Mouse (Mus musculus): ENCODE measurements around the gene Abcb4. TPM values are rescaled to one million over a fixed set of nuclear protein-coding genes. Genes with fewer than 3 reads are reported as not detected.
"Not testable (repeated sequence)": the region's sequence is repeated elsewhere in the genome, so short reads cannot be mapped to it uniquely, and the experiment has no call there.

Abcb4 gene
- total and polyA plus RNA-seq, 3 experiments: 0.27 to 0.68 (median 0.29) TPM

DNA sequence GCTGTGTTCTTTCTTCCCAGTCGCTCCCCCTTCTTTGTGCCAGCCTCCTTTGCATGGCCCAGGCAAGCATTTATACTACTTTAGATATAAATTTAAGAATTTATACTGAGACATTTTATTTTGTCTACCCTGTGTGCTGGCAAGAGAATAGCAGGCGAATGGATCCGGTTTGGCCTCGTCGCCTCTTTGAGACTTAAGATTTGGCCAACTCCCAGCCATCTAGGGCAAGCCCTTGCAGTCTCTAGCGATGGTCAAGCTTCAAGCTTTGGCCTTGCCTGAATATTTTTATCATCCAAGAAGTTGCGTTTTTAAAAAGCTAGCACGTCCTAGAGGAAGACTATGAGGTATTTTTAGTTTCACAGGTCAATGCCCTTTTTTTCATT lies 104.0 kb downstream of the Abcb4 start:
- H3K4me2 ChIP-seq (ENCODE audit: insufficient read depth, low read depth, poor library complexity, severe bottlenecking): peak overlapping the region; percentile 93
- H3K4me3 ChIP-seq (replicated peaks in 1 of 3; ENCODE audit: low read depth in 2 of 3, low read length in 2 of 3, poor library complexity in 1 of 3): peak overlapping the region; percentile 70 to 99 (median 81)
- H3K9ac ChIP-seq (ENCODE audit: insufficient read depth, low read depth): peak overlapping the region; percentile 67
- H3K79me2 ChIP-seq (replicated peaks; ENCODE audit: control insufficient read depth, extremely low read depth, insufficient read depth, poor library complexity, severe bottlenecking): peaks cover 12% of the 10 kb centered on the region; the same call in 1 of the 2 replicates
- H3K36me3 ChIP-seq (replicated peaks in 1 of 2; ENCODE audit: control insufficient read depth in 1 of 2, insufficient read depth in 1 of 2, low read length in 1 of 2): peaks cover 13 to 15% of the 10 kb centered on the region in 2 experiments
- H3K4me1 ChIP-seq (ENCODE audit: control insufficient read depth in 1 of 2, insufficient read depth in 2 of 2): peaks cover 5 to 20% of the 10 kb centered on the region in 2 experiments; a peak in 3 of 4 replicates
- H3K27ac ChIP-seq (ENCODE audit: insufficient read depth, low read depth): peak overlapping the region; percentile 53; the same call in 1 of the 2 replicates
- TF ChIP-seq ETS1 (conservative IDR thresholded peaks at IDR 0.05; ENCODE audit: low read depth, low read length) (no peak), KAT2A (IDR thresholded peaks at IDR 0.05; ENCODE audit: insufficient replicate concordance, low read length) (no peak), RAD21 (IDR thresholded peaks at IDR 0.05; ENCODE audit: low read depth, low read length) (no peak), E2F4 (IDR thresholded peaks at IDR 0.05; ENCODE audit: insufficient replicate concordance, low read depth, low read length) (no peak), BHLHE40 (IDR thresholded peaks at IDR 0.05; ENCODE audit: low read depth, low read length) (no peak), MYC (IDR thresholded peaks at IDR 0.05; ENCODE audit: low read depth, low read length) (no peak), MAX (IDR thresholded peaks at IDR 0.05; ENCODE audit: low read length) (no peak)
- dilution Hi-C loops (cut with MboI; ENCODE audit: extremely low pct_ligation_motif_present, extremely low pct_unique_long_range_greater_than_20kb, low sequenced_read_pairs): no loop called here
- in situ Hi-C loops (cut with MboI; ENCODE audit: low pct_ligation_motif_present, low pct_unique_long_range_greater_than_20kb, low sequenced_read_pairs): no loop called here
- no peaks in the 10 kb centered on the region for H3K27me3 ChIP-seq (replicated peaks)
- no peak for DNase-seq (ENCODE audit: extremely low read depth)
- no peaks in the 10 kb centered on the region for H3K9me3 ChIP-seq (replicated peaks; ENCODE audit: low read length)

- H3K27ac ChIP-seq (ENCODE audit: insufficient read depth, low read depth): no peak overlapping the region
- TF ChIP-seq POLR2A (IDR thresholded peaks at IDR 0.05; ENCODE audit: low read depth, low read length) (no peak), JUN (IDR thresholded peaks at IDR 0.05; ENCODE audit: insufficient read depth, low read depth, low read length) (no peak), ETS1 (conservative IDR thresholded peaks at IDR 0.05; ENCODE audit: low read depth, low read length) (no peak), CHD1 (IDR thresholded peaks at IDR 0.05; ENCODE audit: low read depth, low read length) (no peak), MAZ (IDR thresholded peaks at IDR 0.05; ENCODE audit: low read depth, low read length) (no peak)
Observed at GRCm38 (mm10) chr5:8999108-8999507, 105.6 kb downstream of the Abcb4 start.

GRCm38 (mm10) chr5:9000006-9000405 lies 106.5 kb downstream of the Abcb4 start:
- H3K4me1 ChIP-seq (ENCODE audit: control insufficient read depth in 1 of 2, insufficient read depth in 2 of 2); DNase-seq (ENCODE audit: extremely low read depth); H3K9ac ChIP-seq (ENCODE audit: insufficient read depth, low read depth); H3K27ac ChIP-seq (ENCODE audit: insufficient read depth, low read depth); H3K27me3 ChIP-seq (replicated peaks); H3K4me3 ChIP-seq (replicated peaks in 1 of 3; ENCODE audit: low read depth in 2 of 3, low read length in 2 of 3, poor library complexity in 1 of 3); in situ Hi-C loops (cut with MboI; ENCODE audit: low pct_ligation_motif_present, low pct_unique_long_range_greater_than_20kb, low sequenced_read_pairs); dilution Hi-C loops (cut with MboI; ENCODE audit: extremely low pct_ligation_motif_present, extremely low pct_unique_long_range_greater_than_20kb, low sequenced_read_pairs); H3K4me2 ChIP-seq (ENCODE audit: insufficient read depth, low read depth, poor library complexity, severe bottlenecking); H3K9me3 ChIP-seq (replicated peaks; ENCODE audit: low read length); H3K79me2 ChIP-seq (replicated peaks; ENCODE audit: control insufficient read depth, extremely low read depth, insufficient read depth, poor library complexity, severe bottlenecking); H3K36me3 ChIP-seq (replicated peaks in 1 of 2; ENCODE audit: control insufficient read depth in 1 of 2, insufficient read depth in 1 of 2, low read length in 1 of 2): not testable (repeated sequence)

More at GRCm38 (mm10) chr5:8999108-8999507, 105.6 kb downstream of the Abcb4 start:
- Histone ChIP-seq H3K9me3 (replicated peaks; ENCODE audit: low read length) (no peaks in the 10 kb centered on the region), H3K79me2 (replicated peaks; ENCODE audit: control insufficient read depth, extremely low read depth, insufficient read depth, poor library complexity, severe bottlenecking) (peaks cover 8% of the 10 kb centered on the region; the same call in 1 of the 2 replicates), H3K36me3 (replicated peaks in 1 of 2; ENCODE audit: control insufficient read depth in 1 of 2, insufficient read depth in 1 of 2, low read length in 1 of 2) (peaks cover 2 to 4% of the 10 kb centered on the region in 2 experiments), H3K9ac (ENCODE audit: insufficient read depth, low read depth) (no peak overlapping the region), H3K4me1 (ENCODE audit: control insufficient read depth in 1 of 2, insufficient read depth in 2 of 2) (peaks cover 2 to 15% of the 10 kb centered on the region in 2 experiments; a peak in 3 of 4 replicates), H3K4me3 (replicated peaks in 1 of 3; ENCODE audit: low read depth in 2 of 3, low read length in 2 of 3, poor library complexity in 1 of 3) (no peak overlapping the region), H3K4me2 (ENCODE audit: insufficient read depth, low read depth, poor library complexity, severe bottlenecking) (no peak overlapping the region), H3K27me3 (replicated peaks) (no peaks in the 10 kb centered on the region)
- in situ Hi-C loops (cut with MboI; ENCODE audit: low pct_ligation_motif_present, low pct_unique_long_range_greater_than_20kb, low sequenced_read_pairs): no loop called here
- dilution Hi-C loops (cut with MboI; ENCODE audit: extremely low pct_ligation_motif_present, extremely low pct_unique_long_range_greater_than_20kb, low sequenced_read_pairs): no loop called here
- no peak for DNase-seq (ENCODE audit: extremely low read depth)

GRCm38 (mm10) chr5:9006585-9006984 lies 113.1 kb downstream of the Abcb4 start:
- H3K36me3 ChIP-seq (replicated peaks in 1 of 2; ENCODE audit: control insufficient read depth in 1 of 2, insufficient read depth in 1 of 2, low read length in 1 of 2); in situ Hi-C loops (cut with MboI; ENCODE audit: low pct_ligation_motif_present, low pct_unique_long_range_greater_than_20kb, low sequenced_read_pairs); DNase-seq (ENCODE audit: extremely low read depth); H3K79me2 ChIP-seq (replicated peaks; ENCODE audit: control insufficient read depth, extremely low read depth, insufficient read depth, poor library complexity, severe bottlenecking); H3K27me3 ChIP-seq (replicated peaks); H3K9ac ChIP-seq (ENCODE audit: insufficient read depth, low read depth); H3K9me3 ChIP-seq (replicated peaks; ENCODE audit: low read length); H3K4me2 ChIP-seq (ENCODE audit: insufficient read depth, low read depth, poor library complexity, severe bottlenecking); H3K27ac ChIP-seq (ENCODE audit: insufficient read depth, low read depth); H3K4me3 ChIP-seq (replicated peaks in 1 of 3; ENCODE audit: low read depth in 2 of 3, low read length in 2 of 3, poor library complexity in 1 of 3); dilution Hi-C loops (cut with MboI; ENCODE audit: extremely low pct_ligation_motif_present, extremely low pct_unique_long_range_greater_than_20kb, low sequenced_read_pairs); H3K4me1 ChIP-seq (ENCODE audit: control insufficient read depth in 1 of 2, insufficient read depth in 2 of 2): not testable (repeated sequence)
